Mouse (Mus musculus) liver, embryonic 12.5 days (tissue): ENCODE measurements at regions not wholly inside any gene's neighbourhood (a gene's known extent, or its start where the extent isn't known, plus 50 kb on each side); places are given as distances from the start of the nearest gene placed in this dataset.

Source experiments
- ATAC-seq: fragments of 200-750 bp; cut with Nextera tagmentation; 2 replicates; pipeline ENCODE4 v1.8.0; 2017; ENCODE audit warnings: moderate number of reproducible peaks, mild to moderate bottlenecking, moderate library complexity
- H3K27ac ChIP-seq: fragments of 300-500 bp; sonication (generic); 2 replicates; pipeline ENCODE4 v1.5.1; 2016; ENCODE audit warnings: mild to moderate bottlenecking
- H3K27me3 ChIP-seq: fragments of 300-500 bp; sonication (generic); replicated peaks from 2 replicates; pipeline ENCODE4 v1.6.1; 2016; ENCODE audit warnings: mild to moderate bottlenecking, moderate library complexity
- H3K36me3 ChIP-seq: fragments of 300-500 bp; sonication (generic); 2 replicates; pipeline ENCODE4 v1.6.1; 2016; ENCODE audit warnings: mild to moderate bottlenecking, moderate library complexity
- H3K4me1 ChIP-seq: fragments of 300-500 bp; sonication (generic); 2 replicates; pipeline ENCODE4 v1.6.1; 2016
- H3K4me2 ChIP-seq: fragments of 300-500 bp; sonication (generic); 2 replicates; pipeline ENCODE4 v1.6.1; 2016; ENCODE audit warnings: mild to moderate bottlenecking, moderate library complexity
- H3K4me3 ChIP-seq: fragments of 300-500 bp; sonication (generic); 2 replicates; pipeline ENCODE4 v1.5.1; 2016; ENCODE audit warnings: mild to moderate bottlenecking, moderate library complexity
- H3K9ac ChIP-seq: fragments of 300-500 bp; sonication (generic); 2 replicates; pipeline ENCODE4 v1.6.1; 2016; ENCODE audit warnings: mild to moderate bottlenecking, moderate library complexity
- H3K9me3 ChIP-seq: fragments of 300-500 bp; sonication (generic); replicated peaks from 2 replicates; pipeline ENCODE4 v1.6.1; 2016; ENCODE audit warnings: mild to moderate bottlenecking, moderate library complexity
- WGBS: fragments of 180-500 bp; shearing (Covaris S2); methylation state at CpG from one replicate; pipeline ENCODE4 v1.1.7; 2016; ENCODE audit not compliant: insufficient replicate concordance; 5-methylcytosine and 5-hydroxymethylcytosine counted together

DNA sequence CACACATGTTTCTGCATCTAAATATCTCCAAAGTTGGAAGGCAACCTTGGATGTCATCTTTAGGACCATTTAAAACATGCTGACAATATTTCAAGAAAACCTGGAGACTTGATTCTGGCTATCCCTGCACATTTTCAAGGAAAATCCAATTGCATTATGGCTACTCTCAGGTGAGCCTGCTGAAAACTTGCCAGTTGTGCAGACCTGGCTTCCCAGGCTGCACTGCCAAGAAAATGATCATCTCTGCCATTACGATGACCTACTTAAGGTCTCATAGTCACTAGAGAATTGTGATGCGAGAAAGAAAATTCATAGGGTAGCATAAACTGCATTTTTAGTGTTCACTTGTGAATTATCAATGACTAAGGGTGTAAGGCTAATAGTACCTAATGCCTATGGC lies 225.2 kb downstream of the Btg1 start:
- H3K36me3 ChIP-seq: no peaks in the 10 kb centered on the region
- H3K9ac ChIP-seq: no peak overlapping the region
- ATAC-seq: no peak
- H3K4me1 ChIP-seq: no peaks in the 10 kb centered on the region
- no peak overlapping the region for H3K27ac ChIP-seq
- no peak overlapping the region for H3K4me2 ChIP-seq
- WGBS: 62% methylated on average over 2 of the region's 2 CpGs
- no peaks in the 10 kb centered on the region for H3K9me3 ChIP-seq
- no peak overlapping the region for H3K4me3 ChIP-seq
- H3K27me3 ChIP-seq: no peaks in the 10 kb centered on the region

DNA sequence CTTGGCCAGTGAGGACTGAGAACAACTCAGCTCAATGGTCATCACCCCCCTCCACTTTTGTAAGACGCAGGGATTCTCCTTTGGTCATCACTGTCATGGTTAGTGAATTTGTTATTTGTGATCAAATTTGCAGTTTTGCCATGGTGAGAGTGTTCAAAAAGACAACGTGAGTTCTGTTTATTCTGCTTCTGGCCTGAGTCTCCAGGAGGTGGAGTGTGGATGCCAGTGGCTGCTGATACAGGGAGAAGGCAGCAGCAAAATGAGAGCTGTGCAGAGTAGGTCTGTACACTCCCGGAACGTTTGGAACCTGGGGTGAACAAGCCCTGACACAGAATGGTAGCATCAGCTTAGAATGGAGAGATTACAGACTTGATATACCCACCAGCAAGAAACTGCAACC lies 229.1 kb downstream of the Btg1 start:
- Histone ChIP-seq H3K4me3 (no peak overlapping the region), H3K9ac (no peak overlapping the region), H3K9me3 (no peaks in the 10 kb centered on the region), H3K4me2 (no peak overlapping the region), H3K27me3 (no peaks in the 10 kb centered on the region), H3K4me1 (no peaks in the 10 kb centered on the region), H3K27ac (no peak overlapping the region), H3K36me3 (no peaks in the 10 kb centered on the region)
- no peak for ATAC-seq
- WGBS: 64% methylated on average over 4 of the region's 4 CpGs

DNA sequence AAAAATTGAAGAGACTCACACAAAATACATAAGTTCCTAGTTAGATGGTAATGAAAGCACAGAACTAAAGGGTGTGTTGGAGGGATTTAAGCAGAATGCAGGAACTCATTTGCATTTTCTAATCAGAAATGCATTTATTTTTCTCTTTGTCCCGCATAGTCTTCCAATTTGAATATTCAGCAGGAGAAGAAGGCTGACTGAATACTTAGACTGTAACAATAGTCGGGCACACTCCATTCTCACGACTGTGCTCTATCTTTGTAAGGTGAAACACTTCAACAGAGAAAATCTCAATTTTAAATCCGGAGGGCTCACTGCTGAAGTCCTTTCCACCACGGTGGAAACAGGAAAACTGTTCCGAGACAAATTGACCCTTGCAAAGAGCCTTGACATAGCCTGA lies 230.2 kb downstream of the Btg1 start:
- no peaks in the 10 kb centered on the region for H3K4me1 ChIP-seq
- no peak overlapping the region for H3K9ac ChIP-seq
- WGBS: 58% methylated on average over 6 of the region's 6 CpGs
- H3K4me3 ChIP-seq: no peak overlapping the region
- H3K4me2 ChIP-seq: no peak overlapping the region
- no peak overlapping the region for H3K27ac ChIP-seq
- ATAC-seq: no peak
- no peaks in the 10 kb centered on the region for H3K9me3 ChIP-seq
- no peaks in the 10 kb centered on the region for H3K36me3 ChIP-seq
- no peaks in the 10 kb centered on the region for H3K27me3 ChIP-seq

DNA sequence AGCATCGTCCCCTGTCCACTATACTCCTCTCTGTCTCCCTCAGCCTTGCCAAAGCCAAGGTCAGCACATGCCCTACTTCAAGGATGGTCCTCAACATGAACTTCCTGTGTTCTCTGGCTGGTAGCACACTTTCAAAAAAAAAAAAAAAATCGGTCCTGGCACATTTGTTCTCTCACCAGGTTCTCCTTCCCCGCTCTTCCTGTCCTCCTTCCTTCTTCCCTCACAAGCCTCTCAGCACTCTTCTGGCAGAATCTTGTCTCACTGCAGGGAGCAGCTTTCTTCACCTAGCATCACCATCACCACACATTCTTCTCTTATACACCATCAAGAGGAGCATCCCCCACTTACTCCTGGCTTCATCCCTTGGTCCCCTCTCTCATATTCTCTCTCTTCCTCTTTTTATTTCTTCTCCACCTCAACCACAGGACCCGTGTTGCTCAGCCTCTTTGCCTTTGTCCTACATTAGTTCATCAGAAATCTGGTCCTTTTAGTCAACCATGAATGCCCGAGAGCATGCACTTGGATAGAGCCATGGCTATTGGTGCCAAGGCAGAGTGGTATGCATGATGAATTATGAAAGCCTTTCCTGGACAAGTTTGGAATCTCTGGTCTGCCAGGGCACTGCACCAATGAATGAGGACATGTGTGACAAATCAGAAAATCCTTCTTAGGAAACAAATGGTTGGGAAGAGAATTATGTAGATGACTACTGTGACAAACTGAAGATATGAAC lies 230.8 kb downstream of the Btg1 start:
- Histone ChIP-seq H3K27me3 (no peaks in the 10 kb centered on the region), H3K9ac (no peak overlapping the region), H3K36me3 (no peaks in the 10 kb centered on the region), H3K4me2 (no peak overlapping the region), H3K4me3 (no peak overlapping the region), H3K4me1 (no peaks in the 10 kb centered on the region), H3K9me3 (no peaks in the 10 kb centered on the region), H3K27ac (no peak overlapping the region)
- ATAC-seq: no peak
- WGBS: 57% methylated on average over 5 of the region's 5 CpGs

DNA sequence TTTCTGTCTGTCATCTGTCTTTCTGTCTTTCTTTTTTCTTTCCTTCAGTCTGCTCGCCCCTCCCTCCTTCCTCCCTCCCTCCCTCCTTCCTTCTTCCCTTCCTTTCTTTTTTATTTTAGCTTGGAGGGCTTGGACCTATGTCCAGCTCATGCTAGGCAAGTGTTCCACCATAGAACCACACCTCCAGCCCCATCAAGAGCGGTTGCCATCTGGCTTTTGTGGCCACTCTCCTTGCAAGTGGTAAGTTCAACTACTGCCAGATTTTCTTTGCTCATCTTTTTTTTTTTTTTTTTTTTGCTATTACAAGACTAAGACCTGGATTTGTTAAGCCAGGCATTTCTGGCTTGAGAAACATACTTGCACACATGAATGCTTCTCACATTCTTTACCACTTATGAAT lies 231.7 kb downstream of the Btg1 start:
- no peaks in the 10 kb centered on the region for H3K27me3 ChIP-seq
- no peak overlapping the region for H3K4me3 ChIP-seq
- no peak overlapping the region for H3K9ac ChIP-seq
- no peaks in the 10 kb centered on the region for H3K9me3 ChIP-seq
- H3K36me3 ChIP-seq: no peaks in the 10 kb centered on the region
- no peak overlapping the region for H3K4me2 ChIP-seq
- whole genome bisulfite sequencing: 56% methylated on average over 2 of the region's 2 CpGs
- no peak overlapping the region for H3K27ac ChIP-seq
- ATAC-seq: no peak
- H3K4me1 ChIP-seq: no peaks in the 10 kb centered on the region

DNA sequence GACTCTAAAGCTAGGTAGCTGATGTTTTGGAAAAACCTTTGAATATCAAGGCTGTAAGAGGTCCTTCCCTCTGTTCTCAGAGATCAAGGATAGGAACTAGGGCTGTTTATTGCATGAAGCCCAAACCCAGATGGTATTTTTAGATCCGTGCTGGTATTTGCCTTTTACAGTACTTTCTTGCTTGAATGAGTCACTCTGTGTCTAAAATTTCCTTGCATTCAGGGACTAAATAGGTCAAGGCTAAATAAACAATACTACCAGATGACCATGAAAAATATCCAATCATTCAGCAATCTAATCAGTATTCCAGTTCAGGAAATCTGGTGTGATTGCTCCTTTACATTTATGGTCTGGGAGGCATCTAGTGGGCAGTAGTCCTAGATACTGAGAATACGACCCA lies 243.6 kb downstream of the Btg1 start:
- 62% methylated on average over 2 of the region's 2 CpGs for WGBS
- Histone ChIP-seq H3K4me3 (no peak overlapping the region), H3K4me1 (no peaks in the 10 kb centered on the region), H3K4me2 (no peak overlapping the region), H3K9ac (no peak overlapping the region), H3K27me3 (no peaks in the 10 kb centered on the region), H3K27ac (no peak overlapping the region), H3K9me3 (no peaks in the 10 kb centered on the region), H3K36me3 (no peaks in the 10 kb centered on the region)
- no peak for ATAC-seq

DNA sequence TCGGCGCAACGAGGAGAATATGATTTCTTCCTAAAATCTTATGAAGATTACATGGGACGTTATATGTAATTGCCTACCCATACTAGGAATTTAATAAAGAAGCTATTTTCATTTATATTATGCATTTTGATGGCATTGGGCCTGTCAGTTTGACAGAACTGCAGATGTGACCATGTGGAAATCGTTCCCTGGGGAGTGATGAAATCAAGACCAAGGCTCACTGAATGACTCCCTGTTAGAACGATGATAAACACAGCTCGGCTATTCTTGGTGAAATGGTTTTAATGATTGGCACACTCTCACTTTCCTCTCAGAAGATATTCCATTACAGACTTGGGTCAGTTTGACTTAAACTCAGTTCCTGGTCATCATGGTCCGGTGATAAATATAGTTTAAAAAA lies 246.4 kb downstream of the Btg1 start:
- no peak for ATAC-seq
- H3K4me2 ChIP-seq: no peak overlapping the region
- no peak overlapping the region for H3K9ac ChIP-seq
- H3K27ac ChIP-seq: no peak overlapping the region
- H3K4me1 ChIP-seq: no peaks in the 10 kb centered on the region
- H3K9me3 ChIP-seq: no peaks in the 10 kb centered on the region
- no peaks in the 10 kb centered on the region for H3K36me3 ChIP-seq
- no peaks in the 10 kb centered on the region for H3K27me3 ChIP-seq
- no peak overlapping the region for H3K4me3 ChIP-seq
- 80% methylated on average over 8 of the region's 8 CpGs for WGBS

DNA sequence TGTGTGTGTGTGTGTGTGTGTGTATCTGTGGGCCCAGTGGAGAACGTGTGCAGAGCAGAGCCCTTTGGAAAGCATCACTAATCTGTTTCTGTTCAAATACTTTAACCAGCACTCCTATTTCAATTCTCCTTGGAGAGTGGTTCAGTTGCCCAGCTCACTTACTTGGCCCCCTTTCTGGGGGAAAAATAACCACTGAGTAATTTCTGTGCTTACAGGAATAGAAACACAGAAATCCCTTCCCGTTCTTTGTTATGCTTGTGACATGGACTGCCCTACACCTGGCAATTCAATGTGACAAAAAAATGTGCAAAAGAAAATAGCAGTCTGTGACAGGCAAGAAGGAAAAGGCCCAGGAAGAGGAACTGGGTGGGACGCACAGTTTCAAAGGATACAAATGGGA lies 249.7 kb downstream of the Btg1 start:
- Histone ChIP-seq H3K4me1 (no peaks in the 10 kb centered on the region), H3K4me2 (no peak overlapping the region), H3K36me3 (no peaks in the 10 kb centered on the region), H3K9me3 (no peaks in the 10 kb centered on the region), H3K9ac (no peak overlapping the region), H3K4me3 (no peak overlapping the region), H3K27ac (no peak overlapping the region), H3K27me3 (no peaks in the 10 kb centered on the region)
- WGBS: 66% methylated on average over 3 of the region's 3 CpGs
- ATAC-seq: no peak

DNA sequence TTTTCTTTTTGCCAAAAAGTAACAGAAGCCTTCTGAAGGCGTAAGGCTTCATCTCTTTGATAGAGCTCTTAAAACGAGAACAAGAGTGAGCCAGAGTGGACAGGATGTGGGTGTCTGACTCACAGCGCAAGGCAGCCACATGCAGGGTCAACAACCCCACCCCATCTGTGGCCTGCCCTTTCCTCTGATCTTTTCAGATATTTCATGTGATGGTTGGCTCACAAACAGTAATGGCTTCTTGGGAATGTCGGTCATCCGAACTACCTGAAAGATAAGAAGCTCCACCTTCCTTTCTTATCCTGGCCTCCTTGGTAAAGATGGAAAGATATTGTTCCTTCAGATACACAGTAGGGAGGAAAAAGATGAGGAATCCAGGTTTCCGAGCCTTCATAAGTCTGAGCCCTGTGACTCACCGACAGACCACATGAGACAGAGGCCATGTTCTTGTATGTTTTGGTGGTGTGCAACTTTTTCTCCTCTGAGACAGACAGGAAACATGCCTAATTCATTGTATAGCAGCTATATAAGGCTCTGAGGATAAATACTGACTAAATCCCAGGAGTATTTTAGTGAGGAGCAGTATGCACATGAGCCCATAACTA lies 254.9 kb downstream of the Btg1 start:
- Histone ChIP-seq H3K27me3 (no peaks in the 10 kb centered on the region), H3K36me3 (no peaks in the 10 kb centered on the region), H3K4me2 (no peak overlapping the region), H3K4me3 (no peak overlapping the region), H3K27ac (no peak overlapping the region), H3K9ac (no peak overlapping the region), H3K4me1 (no peaks in the 10 kb centered on the region), H3K9me3 (no peaks in the 10 kb centered on the region)
- WGBS: 48% methylated on average over 7 of the region's 7 CpGs
- no peak for ATAC-seq

DNA sequence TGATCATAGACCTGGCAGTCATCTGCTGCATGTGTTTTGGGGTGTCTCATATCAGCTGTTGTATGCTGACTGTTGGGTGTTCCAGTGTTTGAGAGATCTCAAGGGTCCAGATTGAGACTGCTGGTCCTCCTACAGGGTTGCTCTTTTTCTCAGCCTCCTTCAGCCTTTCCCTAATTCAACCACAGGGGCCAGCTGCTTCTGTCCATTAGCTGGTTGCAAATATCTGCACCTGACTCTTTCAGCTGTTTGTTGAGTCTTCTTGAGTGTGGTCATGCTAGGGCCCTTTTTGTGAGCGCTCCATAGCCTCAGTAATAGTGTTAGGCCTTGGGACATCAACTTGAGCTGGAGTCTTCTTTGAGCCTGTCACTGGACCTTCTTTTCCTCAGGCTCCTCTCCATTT lies 257.8 kb downstream of the Btg1 start:
- H3K4me3 ChIP-seq: no peak overlapping the region
- no peaks in the 10 kb centered on the region for H3K4me1 ChIP-seq
- H3K36me3 ChIP-seq: no peaks in the 10 kb centered on the region
- no peak overlapping the region for H3K4me2 ChIP-seq
- ATAC-seq: no peak
- no peak overlapping the region for H3K27ac ChIP-seq
- H3K9ac ChIP-seq: no peak overlapping the region
- H3K27me3 ChIP-seq: no peaks in the 10 kb centered on the region
- 75% methylated on average over 1 of the region's 1 CpGs for WGBS
- H3K9me3 ChIP-seq: no peaks in the 10 kb centered on the region

DNA sequence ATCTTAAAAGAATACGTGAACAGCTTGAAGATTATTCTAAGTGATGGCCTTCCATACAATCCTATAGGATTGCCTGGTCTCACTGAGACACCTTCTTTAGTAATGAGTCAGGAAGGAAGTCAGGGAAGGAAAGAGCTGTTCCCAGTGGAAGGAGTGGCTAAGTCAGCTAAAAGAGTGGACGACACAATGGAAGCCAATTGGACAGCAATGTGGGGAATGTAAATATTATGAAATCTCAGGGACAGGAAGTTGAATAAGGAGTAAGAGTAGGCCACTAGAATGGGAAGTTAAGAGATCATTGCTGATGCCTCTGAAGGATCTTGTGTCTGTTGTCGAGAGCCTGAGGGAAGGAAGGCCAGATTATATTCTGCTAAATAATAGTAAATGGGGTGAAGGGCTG lies 258.9 kb downstream of the Btg1 start:
- no peak overlapping the region for H3K4me2 ChIP-seq
- H3K4me1 ChIP-seq: no peaks in the 10 kb centered on the region
- no peak overlapping the region for H3K27ac ChIP-seq
- H3K4me3 ChIP-seq: no peak overlapping the region
- no peak overlapping the region for H3K9ac ChIP-seq
- no peak for ATAC-seq
- WGBS: 31% methylated on average over 3 of the region's 3 CpGs
- H3K27me3 ChIP-seq: no peaks in the 10 kb centered on the region
- no peaks in the 10 kb centered on the region for H3K36me3 ChIP-seq
- no peaks in the 10 kb centered on the region for H3K9me3 ChIP-seq

DNA sequence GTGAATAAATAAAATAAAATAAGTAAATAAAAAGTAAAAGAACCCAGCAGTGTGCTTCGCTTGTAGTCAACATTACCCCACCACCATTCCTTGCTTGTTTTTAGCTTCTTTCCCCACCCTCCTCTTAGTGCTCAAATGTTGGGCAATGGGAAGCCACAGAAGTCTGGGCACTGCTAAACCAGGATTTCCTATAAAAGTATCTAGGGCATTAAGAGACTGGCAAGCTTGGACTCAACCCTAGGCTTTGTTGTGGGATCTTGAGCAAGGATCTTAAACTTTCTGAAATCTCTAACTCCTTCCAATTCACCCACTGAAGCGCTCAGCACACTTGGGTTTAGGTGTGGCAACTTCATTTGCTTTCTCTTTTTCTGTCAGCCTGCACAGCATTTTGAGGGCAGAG lies 262.6 kb downstream of the Btg1 start:
- ATAC-seq: no peak
- H3K4me2 ChIP-seq: no peak overlapping the region
- no peaks in the 10 kb centered on the region for H3K27me3 ChIP-seq
- no peak overlapping the region for H3K9ac ChIP-seq
- WGBS: 73% methylated on average over 2 of the region's 2 CpGs
- H3K36me3 ChIP-seq: no peaks in the 10 kb centered on the region
- H3K27ac ChIP-seq: no peak overlapping the region
- H3K4me1 ChIP-seq: no peaks in the 10 kb centered on the region
- H3K4me3 ChIP-seq: no peak overlapping the region
- H3K9me3 ChIP-seq: no peaks in the 10 kb centered on the region

DNA sequence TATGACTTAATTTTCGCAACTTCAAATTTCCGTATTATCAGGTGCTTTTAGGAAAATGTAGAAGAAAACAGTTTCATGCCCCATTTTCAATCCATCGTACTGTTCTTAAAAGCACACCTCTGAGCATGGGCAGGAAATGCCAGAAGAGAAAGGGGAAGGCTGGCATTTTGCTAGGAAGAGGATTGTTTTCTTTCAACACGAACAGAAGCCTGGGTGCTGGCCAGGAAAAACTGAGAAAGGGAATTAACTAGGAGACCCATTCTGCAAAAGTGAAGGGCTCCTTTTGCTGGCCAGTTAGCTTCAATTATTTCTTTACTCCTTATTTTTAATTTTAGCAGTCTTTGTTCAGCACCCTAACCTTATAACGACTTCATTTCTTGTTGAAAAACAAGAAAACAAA lies 264.0 kb downstream of the Btg1 start:
- Histone ChIP-seq H3K4me3 (no peak overlapping the region), H3K36me3 (no peaks in the 10 kb centered on the region), H3K4me1 (no peaks in the 10 kb centered on the region), H3K27me3 (no peaks in the 10 kb centered on the region), H3K4me2 (no peak overlapping the region), H3K27ac (no peak overlapping the region), H3K9me3 (no peaks in the 10 kb centered on the region), H3K9ac (no peak overlapping the region)
- WGBS: 66% methylated on average over 5 of the region's 5 CpGs
- ATAC-seq: no peak
